Mouse (Mus musculus): ENCODE data around the gene Ttll4. TPM values are rescaled to one million over a fixed set of nuclear protein-coding genes. Genes with fewer than 3 reads are reported as not detected.

Gene Ttll4
- polyA plus RNA-seq, 1 experiment from 2014 or later, result 68.5 TPM

DNA sequence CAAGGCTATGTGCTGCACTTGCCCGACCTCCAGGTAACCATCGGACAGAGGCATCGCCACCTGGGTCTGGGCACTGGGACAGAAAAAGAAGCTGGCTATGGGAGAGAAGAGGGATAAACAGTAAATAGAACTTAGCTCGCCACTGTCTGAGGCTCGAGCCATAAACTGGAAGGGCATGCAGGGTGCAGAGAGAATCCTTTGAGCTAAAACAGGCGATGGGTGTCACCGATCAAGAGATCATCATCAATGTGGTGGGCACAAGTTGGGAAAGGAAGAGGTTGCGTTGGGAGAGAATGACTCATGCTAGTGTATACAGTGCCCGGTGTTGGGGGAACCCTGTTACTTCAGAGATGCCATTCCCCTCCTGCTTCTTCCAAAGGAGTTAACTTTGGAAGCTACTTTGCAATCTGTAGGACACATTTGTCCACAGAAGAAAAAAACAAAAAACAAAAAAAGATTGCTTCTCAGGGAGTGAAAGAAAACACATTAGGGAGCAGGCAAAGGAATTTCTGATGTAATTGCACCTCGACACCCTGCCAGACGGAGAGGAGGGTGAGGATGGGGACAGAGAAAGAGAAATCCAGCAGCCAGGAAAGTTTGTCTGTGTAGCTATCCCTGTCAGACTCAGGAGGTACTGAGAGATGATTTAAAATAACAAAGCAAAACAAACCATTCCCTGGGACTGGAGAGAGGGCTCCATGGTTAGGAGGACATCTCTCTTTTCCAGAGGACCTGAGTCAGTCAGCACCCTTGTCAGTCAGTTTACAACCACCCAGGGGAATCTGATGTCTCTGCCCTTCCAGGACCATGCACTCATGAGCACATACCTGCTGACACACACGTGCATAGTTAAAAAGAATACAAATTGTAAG is 52.5 kb downstream of the Ttll4 start:
- peak overlapping the region; percentile 46 for H3K4me3 ChIP-seq (ENCODE audit: low read depth, low read length)
- DNase-seq (ENCODE audit: low spot score), result no peak
- ATAC-seq (replicated peaks; ENCODE audit: low FRiP score), result no peak
- no peaks in the 10 kb centered on the region for H3K36me3 ChIP-seq (ENCODE audit: control insufficient read depth, insufficient read depth, low read length)
- 36% methylated on average over 12 of the region's 12 CpGs for WGBS
- H3K4me1 ChIP-seq (replicated peaks; ENCODE audit: control insufficient read depth, insufficient read depth, low read length), result no peaks in the 10 kb centered on the region; the same call in 1 of the 2 replicates
- peak overlapping the region; percentile 69 for H3K9ac ChIP-seq (ENCODE audit: low read length)
- peak overlapping the region; percentile 94 for H3K4me2 ChIP-seq (ENCODE audit: low read depth, low read length, severe bottlenecking)
- H3K27ac ChIP-seq (ENCODE audit: low read depth, low read length), result no peak overlapping the region
- H3K9me3 ChIP-seq (ENCODE audit: control insufficient read depth, low read length), result no peaks in the 10 kb centered on the region
- no peaks in the 10 kb centered on the region for H3K27me3 ChIP-seq (ENCODE audit: control insufficient read depth, insufficient read depth, low read length)

DNA sequence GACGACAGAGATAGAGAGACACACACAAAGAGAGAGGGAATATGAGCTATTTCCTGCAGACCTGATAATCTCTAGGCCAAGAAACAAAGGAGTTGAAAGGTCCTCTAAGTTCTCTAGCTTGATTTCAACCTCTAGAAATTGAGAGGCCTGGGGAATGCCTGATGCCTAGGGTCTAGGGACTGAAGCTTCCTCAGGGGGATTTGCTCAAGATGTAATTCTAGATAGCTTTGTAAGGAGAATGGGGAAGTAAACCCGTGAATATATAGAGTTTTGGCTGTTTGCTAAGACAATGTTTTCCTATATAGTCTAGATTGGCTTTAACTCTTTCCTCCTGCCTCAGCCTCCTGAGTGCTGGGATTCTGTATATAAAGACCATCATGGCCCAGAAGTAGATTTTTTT is 53.4 kb downstream of the Ttll4 start:
- no peak for DNase-seq (ENCODE audit: low spot score)
- Histone ChIP-seq H3K27ac (ENCODE audit: low read depth, low read length) (no peak overlapping the region), H3K4me2 (ENCODE audit: low read depth, low read length, severe bottlenecking) (no peak overlapping the region), H3K27me3 (ENCODE audit: control insufficient read depth, insufficient read depth, low read length) (no peaks in the 10 kb centered on the region), H3K4me3 (ENCODE audit: low read depth, low read length) (no peak overlapping the region), H3K36me3 (ENCODE audit: control insufficient read depth, insufficient read depth, low read length) (no peaks in the 10 kb centered on the region), H3K9ac (ENCODE audit: low read length) (no peak overlapping the region), H3K9me3 (ENCODE audit: control insufficient read depth, low read length) (no peaks in the 10 kb centered on the region), H3K4me1 (replicated peaks; ENCODE audit: control insufficient read depth, insufficient read depth, low read length) (no peaks in the 10 kb centered on the region; the same call in 1 of the 2 replicates)
- ATAC-seq (replicated peaks; ENCODE audit: low FRiP score), result no peak
- 55% methylated on average over 2 of the region's 2 CpGs for WGBS

DNA sequence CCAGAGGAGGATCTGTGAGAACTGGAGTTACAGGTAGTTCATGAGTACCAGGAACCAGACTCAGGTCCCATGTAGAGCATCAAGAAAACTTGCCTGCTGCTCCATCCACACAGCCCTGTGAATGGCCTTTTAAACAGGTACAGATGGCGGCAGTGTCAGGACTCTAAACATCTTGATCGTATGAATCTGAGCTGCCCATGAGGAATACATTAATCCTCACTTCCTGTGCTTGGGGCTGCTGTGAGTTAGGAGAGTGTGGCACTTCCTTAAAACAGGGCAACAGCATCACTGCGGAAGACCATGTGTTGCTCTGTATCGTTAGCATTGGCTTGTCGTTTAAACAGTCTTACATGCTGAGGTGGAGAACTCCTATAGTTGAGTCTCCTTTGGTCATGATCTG is 53.9 kb downstream of the Ttll4 start:
- Histone ChIP-seq H3K4me2 (ENCODE audit: low read depth, low read length, severe bottlenecking) (no peak overlapping the region), H3K27ac (ENCODE audit: low read depth, low read length) (no peak overlapping the region), H3K27me3 (ENCODE audit: control insufficient read depth, insufficient read depth, low read length) (no peaks in the 10 kb centered on the region), H3K9me3 (ENCODE audit: control insufficient read depth, low read length) (no peaks in the 10 kb centered on the region), H3K36me3 (ENCODE audit: control insufficient read depth, insufficient read depth, low read length) (no peaks in the 10 kb centered on the region), H3K9ac (ENCODE audit: low read length) (no peak overlapping the region), H3K4me3 (ENCODE audit: low read depth, low read length) (no peak overlapping the region), H3K4me1 (replicated peaks; ENCODE audit: control insufficient read depth, insufficient read depth, low read length) (no peaks in the 10 kb centered on the region; the same call in 1 of the 2 replicates)
- DNase-seq (ENCODE audit: low spot score) (no peak), ATAC-seq (replicated peaks; ENCODE audit: low FRiP score) (no peak)
- WGBS, result 79% methylated on average over 5 of the region's 5 CpGs

DNA sequence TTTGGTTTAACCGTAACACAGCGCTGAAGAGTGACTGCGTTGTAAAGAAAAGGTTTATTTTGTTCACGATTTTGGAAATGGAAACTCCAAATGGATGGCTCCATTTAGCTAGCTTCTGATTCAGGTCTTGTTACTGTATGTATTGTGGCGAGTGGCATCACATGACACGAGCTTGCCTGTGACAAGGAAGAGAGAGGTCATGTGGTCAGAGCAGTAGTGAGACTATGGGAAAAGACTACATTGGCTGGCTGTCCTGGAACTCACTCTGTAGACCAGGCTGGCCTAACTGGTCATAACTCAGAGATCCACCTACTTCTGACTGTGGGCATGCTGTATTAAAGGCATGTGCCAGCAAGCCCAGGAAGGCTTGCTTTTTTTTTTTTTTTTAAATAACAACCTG is 54.3 kb downstream of the Ttll4 start:
- no peak for ATAC-seq (replicated peaks; ENCODE audit: low FRiP score)
- H3K4me1 ChIP-seq (replicated peaks; ENCODE audit: control insufficient read depth, insufficient read depth, low read length), result no peaks in the 10 kb centered on the region; the same call in 1 of the 2 replicates
- no peak overlapping the region for H3K4me3 ChIP-seq (ENCODE audit: low read depth, low read length)

DNA sequence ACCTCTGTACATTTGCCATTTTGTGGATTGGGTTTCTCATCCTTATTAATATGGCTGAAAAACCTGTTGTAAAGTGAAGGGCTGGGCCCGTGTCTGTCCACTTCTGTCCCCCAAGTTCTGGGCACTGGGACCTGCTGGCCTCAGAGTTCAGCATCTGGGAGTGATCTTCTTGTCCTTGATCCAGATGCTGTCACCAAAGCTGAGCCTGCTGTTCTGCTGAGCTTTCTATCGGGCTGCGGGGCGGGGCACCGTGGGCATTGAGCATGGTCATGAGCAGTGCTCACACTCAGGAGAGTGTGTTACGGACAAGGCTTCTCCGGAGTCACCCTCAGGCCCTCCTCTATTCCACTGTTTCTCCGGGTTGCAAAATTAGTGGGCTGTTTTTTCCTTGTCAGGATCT is 56.6 kb downstream of the Ttll4 start:
- H3K27me3 ChIP-seq (ENCODE audit: control insufficient read depth, insufficient read depth, low read length), result no peaks in the 10 kb centered on the region
- H3K9ac ChIP-seq (ENCODE audit: low read length), result no peak overlapping the region
- H3K9me3 ChIP-seq (ENCODE audit: control insufficient read depth, low read length), result no peaks in the 10 kb centered on the region
- H3K4me3 ChIP-seq (ENCODE audit: low read depth, low read length), result no peak overlapping the region
- ATAC-seq (replicated peaks; ENCODE audit: low FRiP score) (no peak), DNase-seq (ENCODE audit: low spot score) (no peak)
- no peak overlapping the region for H3K4me2 ChIP-seq (ENCODE audit: low read depth, low read length, severe bottlenecking)
- H3K36me3 ChIP-seq (ENCODE audit: control insufficient read depth, insufficient read depth, low read length), result no peaks in the 10 kb centered on the region
- WGBS, result 82% methylated on average over 8 of the region's 8 CpGs
- no peaks in the 10 kb centered on the region; the same call in 1 of the 2 replicates for H3K4me1 ChIP-seq (replicated peaks; ENCODE audit: control insufficient read depth, insufficient read depth, low read length)
- no peak overlapping the region for H3K27ac ChIP-seq (ENCODE audit: low read depth, low read length)

More for the DNA sequence above, 54.3 kb downstream of the Ttll4 start:
- Histone ChIP-seq H3K4me2 (ENCODE audit: low read depth, low read length, severe bottlenecking) (no peak overlapping the region), H3K9ac (ENCODE audit: low read length) (no peak overlapping the region), H3K27me3 (ENCODE audit: control insufficient read depth, insufficient read depth, low read length) (no peaks in the 10 kb centered on the region), H3K9me3 (ENCODE audit: control insufficient read depth, low read length) (no peaks in the 10 kb centered on the region), H3K27ac (ENCODE audit: low read depth, low read length) (no peak overlapping the region), H3K36me3 (ENCODE audit: control insufficient read depth, insufficient read depth, low read length) (no peaks in the 10 kb centered on the region)
- DNase-seq (ENCODE audit: low spot score), result no peak
- WGBS, result 86% methylated on average over 6 of the region's 6 CpGs

DNA sequence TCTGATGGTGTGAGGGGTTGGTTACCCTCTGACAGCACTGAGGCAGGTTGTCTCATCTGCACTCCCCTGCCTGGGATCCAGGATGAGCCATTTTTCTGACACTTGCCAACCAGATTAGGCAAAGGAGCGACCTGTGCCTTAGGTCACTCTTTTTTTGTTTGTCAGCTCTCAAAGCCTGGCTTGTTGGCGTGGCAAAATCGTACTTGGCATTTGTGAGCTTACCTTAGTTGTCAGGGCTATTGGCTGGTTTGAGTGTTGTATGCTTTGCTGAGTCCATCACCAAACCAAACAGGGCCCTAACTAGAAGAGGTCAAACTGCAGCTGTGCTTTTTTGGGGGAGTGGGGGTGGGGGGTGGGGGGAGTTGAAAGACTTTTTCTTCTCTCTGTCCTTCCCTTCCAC is 57.7 kb downstream of the Ttll4 start:
- DNase-seq (ENCODE audit: low spot score) (no peak), ATAC-seq (replicated peaks; ENCODE audit: low FRiP score) (no peak)
- Histone ChIP-seq H3K9ac (ENCODE audit: low read length) (no peak overlapping the region), H3K4me1 (replicated peaks; ENCODE audit: control insufficient read depth, insufficient read depth, low read length) (no peaks in the 10 kb centered on the region; the same call in 1 of the 2 replicates), H3K27me3 (ENCODE audit: control insufficient read depth, insufficient read depth, low read length) (no peaks in the 10 kb centered on the region), H3K36me3 (ENCODE audit: control insufficient read depth, insufficient read depth, low read length) (no peaks in the 10 kb centered on the region), H3K4me3 (ENCODE audit: low read depth, low read length) (no peak overlapping the region), H3K4me2 (ENCODE audit: low read depth, low read length, severe bottlenecking) (no peak overlapping the region), H3K27ac (ENCODE audit: low read depth, low read length) (no peak overlapping the region), H3K9me3 (ENCODE audit: control insufficient read depth, low read length) (no peaks in the 10 kb centered on the region)
- WGBS, result 80% methylated on average over 3 of the region's 3 CpGs

DNA sequence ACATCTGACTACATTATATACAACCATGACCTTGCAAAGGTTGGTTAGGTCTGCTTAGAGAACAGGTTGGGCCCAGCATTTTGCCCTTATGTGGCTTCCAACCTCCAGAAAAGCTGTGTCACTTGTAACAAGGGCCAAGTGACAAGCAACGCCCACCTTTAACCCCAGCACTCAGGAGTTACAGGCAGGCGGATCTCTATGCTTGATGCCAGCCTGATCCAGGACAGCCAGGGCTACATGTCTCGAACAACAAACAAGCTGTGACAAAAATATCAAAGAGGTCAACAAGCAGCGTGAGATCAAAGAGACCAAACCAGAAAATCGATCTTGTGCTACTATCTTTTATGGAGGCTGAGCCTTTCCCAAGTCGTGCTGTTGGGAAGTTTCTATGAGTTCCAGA is 60.1 kb downstream of the Ttll4 start:
- ATAC-seq (replicated peaks; ENCODE audit: low FRiP score) (no peak), DNase-seq (ENCODE audit: low spot score) (no peak)
- Histone ChIP-seq H3K27ac (ENCODE audit: low read depth, low read length) (no peak overlapping the region), H3K9ac (ENCODE audit: low read length) (no peak overlapping the region), H3K4me2 (ENCODE audit: low read depth, low read length, severe bottlenecking) (no peak overlapping the region), H3K9me3 (ENCODE audit: control insufficient read depth, low read length) (no peaks in the 10 kb centered on the region), H3K4me3 (ENCODE audit: low read depth, low read length) (no peak overlapping the region), H3K36me3 (ENCODE audit: control insufficient read depth, insufficient read depth, low read length) (no peaks in the 10 kb centered on the region), H3K4me1 (replicated peaks; ENCODE audit: control insufficient read depth, insufficient read depth, low read length) (no peaks in the 10 kb centered on the region), H3K27me3 (ENCODE audit: control insufficient read depth, insufficient read depth, low read length) (no peaks in the 10 kb centered on the region)
- 72% methylated on average over 6 of the region's 6 CpGs for WGBS

DNA sequence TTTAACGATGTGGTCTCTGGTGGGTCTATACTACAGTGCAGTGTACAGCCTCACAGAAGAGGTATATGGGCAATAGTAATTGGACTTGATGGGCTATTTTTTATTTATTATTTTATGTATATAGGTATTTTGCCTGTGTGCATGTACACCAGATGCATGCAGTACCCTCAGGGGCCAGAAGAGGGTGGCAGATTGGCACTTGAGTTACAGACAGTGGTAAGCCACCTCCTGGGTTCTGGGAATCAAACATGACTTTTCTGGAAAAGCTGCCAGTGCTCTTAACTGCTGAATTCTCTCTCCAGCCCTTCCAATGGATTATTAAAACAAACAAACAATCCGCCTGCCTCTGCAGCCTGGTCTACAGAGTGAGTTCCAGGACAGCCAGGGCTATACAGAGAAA is 62.2 kb downstream of the Ttll4 start:
- Histone ChIP-seq H3K36me3 (ENCODE audit: control insufficient read depth, insufficient read depth, low read length) (no peaks in the 10 kb centered on the region), H3K27me3 (ENCODE audit: control insufficient read depth, insufficient read depth, low read length) (no peaks in the 10 kb centered on the region), H3K4me1 (replicated peaks; ENCODE audit: control insufficient read depth, insufficient read depth, low read length) (no peaks in the 10 kb centered on the region), H3K9ac (ENCODE audit: low read length) (no peak overlapping the region), H3K4me2 (ENCODE audit: low read depth, low read length, severe bottlenecking) (no peak overlapping the region), H3K9me3 (ENCODE audit: control insufficient read depth, low read length) (no peaks in the 10 kb centered on the region), H3K27ac (ENCODE audit: low read depth, low read length) (no peak overlapping the region), H3K4me3 (ENCODE audit: low read depth, low read length) (no peak overlapping the region)
- ATAC-seq (replicated peaks; ENCODE audit: low FRiP score), result no peak
- 75% methylated on average over 2 of the region's 2 CpGs for WGBS
- DNase-seq (ENCODE audit: low spot score), result peak; percentile 59

DNA sequence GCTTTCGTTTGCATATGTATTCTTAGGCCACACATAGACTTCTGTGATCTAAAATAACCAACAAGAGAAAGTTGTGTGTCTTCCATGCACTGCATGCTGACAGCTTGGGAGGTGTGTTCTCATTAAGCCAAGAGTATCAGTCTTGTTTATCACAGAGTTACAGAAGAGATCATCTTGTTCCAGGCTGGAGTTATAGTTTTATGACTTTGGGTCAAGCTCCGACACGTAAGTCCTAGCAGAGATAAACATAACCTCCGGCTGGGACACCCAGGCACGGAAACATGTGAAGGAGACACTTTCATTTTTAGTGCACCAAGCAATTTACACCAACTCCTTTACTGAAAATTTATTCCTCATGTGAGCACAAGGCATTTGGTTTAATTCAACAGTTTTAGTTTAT is 64.6 kb downstream of the Ttll4 start:
- Histone ChIP-seq H3K4me1 (replicated peaks; ENCODE audit: control insufficient read depth, insufficient read depth, low read length) (no peaks in the 10 kb centered on the region), H3K27me3 (ENCODE audit: control insufficient read depth, insufficient read depth, low read length) (no peaks in the 10 kb centered on the region), H3K9me3 (ENCODE audit: control insufficient read depth, low read length) (no peaks in the 10 kb centered on the region), H3K4me2 (ENCODE audit: low read depth, low read length, severe bottlenecking) (no peak overlapping the region), H3K36me3 (ENCODE audit: control insufficient read depth, insufficient read depth, low read length) (no peaks in the 10 kb centered on the region), H3K4me3 (ENCODE audit: low read depth, low read length) (no peak overlapping the region), H3K27ac (ENCODE audit: low read depth, low read length) (no peak overlapping the region), H3K9ac (ENCODE audit: low read length) (no peak overlapping the region)
- WGBS, result 86% methylated on average over 5 of the region's 5 CpGs
- DNase-seq (ENCODE audit: low spot score), result no peak
- ATAC-seq (replicated peaks; ENCODE audit: low FRiP score), result no peak
